Mouse (Mus musculus): ENCODE results near the gene Fam221b. TPM values are rescaled to one million over a fixed set of nuclear protein-coding genes. Genes with fewer than 3 reads are reported as not detected.
A peak's percentile ranks its signal among the peaks of the same experiment; 100 is the strongest.

The Fam221b gene
- total RNA-seq (2021): 0.21 TPM in 1 of 2 replicates, not detected in the other
- long read RNA-seq: 0 reads

GRCm38 (mm10) chr4:43668782-43669427, at the start of gene Fam221b, which contains the start of gene Tmem8b:
Fam221b (minus strand) TSS chr4:43669145.
Tmem8b (plus strand) TSS chr4:43668971.
- DNase-seq: peak; percentile 91

GRCm38 (mm10) chr4:43713652-43714219, 44.8 kb upstream of the Fam221b start:
- DNase-seq: no peak

GRCm38 (mm10) chr4:43711821-43712220, 42.9 kb upstream of the Fam221b start:
- peak; percentile 90 for DNase-seq

- no peak for DNase-seq
Measured at GRCm38 (mm10) chr4:43709869-43710268, 40.9 kb upstream of the Fam221b start, which contains the start of gene Olfr71. Olfr71 (minus strand) TSS chr4:43710255.

- no peak for DNase-seq
Measured at GRCm38 (mm10) chr4:43705991-43706390, 37.0 kb upstream of the Fam221b start.

- DNase-seq: peak; percentile 34
Measured at GRCm38 (mm10) chr4:43703851-43704250, 34.9 kb upstream of the Fam221b start.

GRCm38 (mm10) chr4:43703439-43703838, 34.5 kb upstream of the Fam221b start:
- no peak for DNase-seq

GRCm38 (mm10) chr4:43700707-43701106, 31.8 kb upstream of the Fam221b start, which contains the start of gene Olfr70:
Olfr70 (minus strand) TSS chr4:43700807.
- DNase-seq: no peak

GRCm38 (mm10) chr4:43696561-43696960, 27.6 kb upstream of the Fam221b start:
- DNase-seq: no peak

- DNase-seq: peak; percentile 42
Measured at GRCm38 (mm10) chr4:43695249-43695671, 26.3 kb upstream of the Fam221b start.

GRCm38 (mm10) chr4:43694439-43695248, 25.7 kb upstream of the Fam221b start:
- DNase-seq: no peak

GRCm38 (mm10) chr4:43693806-43694241, 24.9 kb upstream of the Fam221b start:
- peak; percentile 60 for DNase-seq

- DNase-seq: no peak
Measured at GRCm38 (mm10) chr4:43691026-43691425, 22.1 kb upstream of the Fam221b start.

GRCm38 (mm10) chr4:43690021-43690420, 21.1 kb upstream of the Fam221b start:
- DNase-seq: no peak

GRCm38 (mm10) chr4:43679416-43680043, 10.6 kb upstream of the Fam221b start:
- peak; percentile 37 for DNase-seq

- no peak for DNase-seq
Measured at GRCm38 (mm10) chr4:43678541-43678940, 9.6 kb upstream of the Fam221b start.

GRCm38 (mm10) chr4:43675608-43676007, 6.7 kb upstream of the Fam221b start:
- no peak for DNase-seq

- DNase-seq: no peak
Measured at GRCm38 (mm10) chr4:43674974-43675373, 6.0 kb upstream of the Fam221b start.

GRCm38 (mm10) chr4:43673703-43674102, 4.8 kb upstream of the Fam221b start:
- DNase-seq: no peak

GRCm38 (mm10) chr4:43672070-43672469, 3.1 kb upstream of the Fam221b start:
- DNase-seq: peak; percentile 93

- DNase-seq: peak; percentile 83
Measured at GRCm38 (mm10) chr4:43669428-43669794, 466 bp upstream of the Fam221b start.

GRCm38 (mm10) chr4:43666412-43666811, 2.5 kb downstream of the Fam221b start:
- DNase-seq: no peak

All from adrenal gland, postnatal 25 days (tissue).